Comparison of ENCODE assay signal across 11 mouse cellular contexts in the genomic region with DNA sequence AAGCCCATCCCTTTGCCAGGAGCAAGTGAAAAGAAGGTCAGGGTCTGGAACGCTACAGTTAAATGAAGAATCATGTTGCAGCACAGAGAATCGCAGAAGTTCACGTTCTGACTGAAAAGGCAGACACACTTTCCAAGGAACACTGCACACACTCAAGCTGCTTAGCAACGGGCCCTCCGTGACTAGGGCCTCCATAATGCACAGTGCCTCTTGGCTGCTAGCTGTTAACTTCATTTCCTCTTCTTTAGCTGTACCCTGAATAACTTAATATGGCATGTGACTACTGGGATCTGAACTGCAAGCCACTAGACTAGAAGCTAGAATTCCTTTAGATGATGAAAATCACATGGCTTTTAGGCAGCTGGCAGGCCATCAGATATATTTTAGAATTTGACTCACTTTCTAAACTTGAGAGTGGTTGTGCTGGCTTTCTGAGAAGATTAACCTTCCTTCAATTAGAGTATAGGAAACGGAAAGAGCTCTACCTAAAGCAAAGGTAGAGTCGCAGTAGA. TPM values are rescaled to one million over a fixed set of nuclear protein-coding genes. Genes with fewer than 3 reads are reported as not detected.
A peak's percentile ranks its signal among the peaks of the same experiment; 100 is the strongest.
DNase-seq lines count a peak whose midpoint lies in the region; ATAC-seq lines count a peak whose summit lies in the region.
"Had no signal": no experiment of that assay in that cellular context is flagged by ENCODE, and none has a peak within 500 bp of the region (broad histone marks: within the 10 kb centered on the region; RNA-seq: fewer than 3 reads in every experiment).

No protein-coding gene starts in this region.

- H3K4me3 ChIP-seq in forebrain, embryonic 13.5 days: no peak overlapping the region
- H3K4me3 ChIP-seq in forebrain, embryonic 11.5 days (ENCODE audit: low read depth, low read length): no peak overlapping the region
- H3K4me3 ChIP-seq in hindbrain, embryonic 11.5 days (ENCODE audit: low read depth, low read length): no peak overlapping the region
- no peak overlapping the region for H3K4me3 ChIP-seq in hindbrain, embryonic 12.5 days
- H3K4me3 ChIP-seq in midbrain, embryonic 12.5 days: no peak overlapping the region
- no peak overlapping the region for H3K4me3 ChIP-seq in intestine, embryonic 15.5 days (replicated peaks)

- no peaks in the 10 kb centered on the region for H3K9me3 ChIP-seq in forebrain, embryonic 13.5 days (replicated peaks)
- no peaks in the 10 kb centered on the region for H3K9me3 ChIP-seq in forebrain, embryonic 11.5 days (ENCODE audit: control insufficient read depth, low read length)
- H3K9me3 ChIP-seq in hindbrain, embryonic 11.5 days (ENCODE audit: control insufficient read depth, low read length): no peaks in the 10 kb centered on the region
- no peaks in the 10 kb centered on the region for H3K9me3 ChIP-seq in hindbrain, embryonic 12.5 days (replicated peaks)
- no peaks in the 10 kb centered on the region for H3K9me3 ChIP-seq in midbrain, embryonic 12.5 days
- H3K9me3 ChIP-seq in intestine, embryonic 15.5 days: no peaks in the 10 kb centered on the region

- H3K4me1 ChIP-seq in forebrain, embryonic 13.5 days: 0 out of 2 replicates have a peak, but pooled peaks cover 4% of the 10 kb centered on the region
- peaks cover 5% of the 10 kb centered on the region; the same call in 1 of the 2 replicates for H3K4me1 ChIP-seq in forebrain, embryonic 11.5 days (replicated peaks; ENCODE audit: control insufficient read depth, insufficient read depth, low read length)
- H3K4me1 ChIP-seq in hindbrain, embryonic 11.5 days (replicated peaks; ENCODE audit: control insufficient read depth, insufficient read depth, low read length): no peaks in the 10 kb centered on the region
- H3K4me1 ChIP-seq in hindbrain, embryonic 12.5 days: no peaks in the 10 kb centered on the region
- H3K4me1 ChIP-seq in midbrain, embryonic 12.5 days: peaks cover 11% of the 10 kb centered on the region
- no peaks in the 10 kb centered on the region for H3K4me1 ChIP-seq in intestine, embryonic 15.5 days (replicated peaks)

- H3K27me3 ChIP-seq in forebrain, embryonic 13.5 days: no peaks in the 10 kb centered on the region
- no peaks in the 10 kb centered on the region for H3K27me3 ChIP-seq in forebrain, embryonic 11.5 days (ENCODE audit: control insufficient read depth, insufficient read depth, low read length)
- H3K27me3 ChIP-seq in hindbrain, embryonic 11.5 days (ENCODE audit: control insufficient read depth, insufficient read depth, low read length): no peaks in the 10 kb centered on the region
- no peaks in the 10 kb centered on the region for H3K27me3 ChIP-seq in hindbrain, embryonic 12.5 days
- no peaks in the 10 kb centered on the region for H3K27me3 ChIP-seq in midbrain, embryonic 12.5 days
- H3K27me3 ChIP-seq in intestine, embryonic 15.5 days (replicated peaks): no peaks in the 10 kb centered on the region

- 0 out of 2 replicates have a peak, but pooled peaks cover 4% of the 10 kb centered on the region for H3K36me3 ChIP-seq in forebrain, embryonic 13.5 days (ENCODE audit: poor library complexity, severe bottlenecking)
- no peaks in the 10 kb centered on the region; the same call in 1 of the 2 replicates for H3K36me3 ChIP-seq in forebrain, embryonic 11.5 days (ENCODE audit: control insufficient read depth, insufficient read depth, low read length)
- no peaks in the 10 kb centered on the region for H3K36me3 ChIP-seq in hindbrain, embryonic 11.5 days (ENCODE audit: control insufficient read depth, insufficient read depth, low read length)
- no peaks in the 10 kb centered on the region for H3K36me3 ChIP-seq in hindbrain, embryonic 12.5 days
- H3K36me3 ChIP-seq in midbrain, embryonic 12.5 days: no peaks in the 10 kb centered on the region
- H3K36me3 ChIP-seq in intestine, embryonic 15.5 days: no peaks in the 10 kb centered on the region

- no peak for DNase-seq in forebrain, embryonic 11.5 days (ENCODE audit: low spot score)
- DNase-seq in hindbrain, embryonic 11.5 days (ENCODE audit: low spot score): peak; percentile 6
- DNase-seq in fibroblast of lung, adult 2 months (ENCODE audit: low read depth): peak; percentile 45
- no peak for DNase-seq in urinary bladder, adult 18-20 months (ENCODE audit: low spot score in 2 of 2)
- DNase-seq: cerebellum, postnatal 10 days; kidney, adult 9 months; layer of hippocampus, postnatal 36 days had no signal

- WGBS in forebrain, embryonic 13.5 days: 48% methylated on average over 7 of the region's 7 CpGs
- WGBS in forebrain, embryonic 11.5 days: 53% methylated on average over 7 of the region's 7 CpGs
- 72% methylated on average over 7 of the region's 7 CpGs for WGBS in hindbrain, embryonic 11.5 days
- WGBS in hindbrain, embryonic 12.5 days: 67% methylated on average over 7 of the region's 7 CpGs
- 39% methylated on average over 7 of the region's 7 CpGs for WGBS in midbrain, embryonic 12.5 days
- whole genome bisulfite sequencing in intestine, embryonic 15.5 days: 77% methylated on average over 7 of the region's 7 CpGs

- H3K27ac ChIP-seq in forebrain, embryonic 13.5 days: no peak overlapping the region
- no peak overlapping the region for H3K27ac ChIP-seq in forebrain, embryonic 11.5 days (ENCODE audit: low read depth, low read length)
- no peak overlapping the region for H3K27ac ChIP-seq in hindbrain, embryonic 11.5 days (ENCODE audit: low read depth, low read length)
- H3K27ac ChIP-seq in hindbrain, embryonic 12.5 days: no peak overlapping the region
- no peak overlapping the region for H3K27ac ChIP-seq in midbrain, embryonic 12.5 days (replicated peaks)
- no peak overlapping the region for H3K27ac ChIP-seq in intestine, embryonic 15.5 days

- no peak overlapping the region for H3K4me2 ChIP-seq in forebrain, embryonic 13.5 days
- no peak overlapping the region for H3K4me2 ChIP-seq in forebrain, embryonic 11.5 days (ENCODE audit: low read depth, low read length, severe bottlenecking)
- no peak overlapping the region for H3K4me2 ChIP-seq in hindbrain, embryonic 11.5 days (replicated peaks; ENCODE audit: low read depth, low read length)
- no peak overlapping the region for H3K4me2 ChIP-seq in hindbrain, embryonic 12.5 days (replicated peaks)
- no peak overlapping the region for H3K4me2 ChIP-seq in midbrain, embryonic 12.5 days (replicated peaks)
- H3K4me2 ChIP-seq in intestine, embryonic 15.5 days (replicated peaks): no peak overlapping the region

- ATAC-seq in forebrain, embryonic 13.5 days: peak; percentile 73
- ATAC-seq in forebrain, embryonic 11.5 days (replicated peaks; ENCODE audit: low FRiP score): no peak
- ATAC-seq in hindbrain, embryonic 11.5 days (ENCODE audit: low FRiP score): no peak
- ATAC-seq in hindbrain, embryonic 12.5 days (ENCODE audit: low FRiP score): no peak
- peak; percentile 61; the same call in 1 of the 2 replicates for ATAC-seq in midbrain, embryonic 12.5 days (ENCODE audit: low FRiP score, low read depth)
- no peak for ATAC-seq in intestine, embryonic 15.5 days

- H3K9ac ChIP-seq in forebrain, embryonic 13.5 days: no peak overlapping the region
- H3K9ac ChIP-seq in forebrain, embryonic 11.5 days (ENCODE audit: low read length): no peak overlapping the region
- H3K9ac ChIP-seq in hindbrain, embryonic 11.5 days (ENCODE audit: low read depth, low read length): no peak overlapping the region
- H3K9ac ChIP-seq in hindbrain, embryonic 12.5 days: no peak overlapping the region
- no peak overlapping the region for H3K9ac ChIP-seq in midbrain, embryonic 12.5 days (replicated peaks)
- no peak overlapping the region for H3K9ac ChIP-seq in intestine, embryonic 15.5 days

RNA-seq across cellular contexts. Expression of gene Gyg, which starts 8.2 kb away (rescaled TPM):
- polyA plus RNA-seq in forebrain, embryonic 13.5 days (2015; fragmentation: Nextera tagmentation; extraction: Ambion mirVana): 22.6 and 26.7 TPM in 2 replicates
- 36.2 and 37.6 TPM in 2 replicates for polyA plus RNA-seq in forebrain, embryonic 11.5 days (2014; fragmentation: Nextera tagmentation; extraction: Ambion mirVana)
- polyA plus RNA-seq in hindbrain, embryonic 11.5 days (2014; fragmentation: Nextera tagmentation; extraction: Ambion mirVana): 29.5 and 32.5 TPM in 2 replicates
- 26.4 and 27.7 TPM in 2 replicates for polyA plus RNA-seq in hindbrain, embryonic 12.5 days (2016; fragmentation: Nextera tagmentation; extraction: Ambion mirVana)
- polyA plus RNA-seq in midbrain, embryonic 12.5 days (2016; fragmentation: Nextera tagmentation; extraction: Ambion mirVana): 24.1 and 24.7 TPM in 2 replicates
- polyA plus RNA-seq in intestine, embryonic 15.5 days (2015; fragmentation: Nextera tagmentation; extraction: Ambion mirVana): 47.4 and 49.0 TPM in 2 replicates

Comparison
In these comparisons a context has a peak if more than half of its experiments do, and no peak if none do; other contexts are left out.
1. ATAC-seq: peak in forebrain, embryonic 13.5 days (single experiment) and midbrain, embryonic 12.5 days (single experiment); none in forebrain, embryonic 11.5 days (single experiment), hindbrain, embryonic 11.5 days (single experiment), hindbrain, embryonic 12.5 days (single experiment) and intestine, embryonic 15.5 days (single experiment).
2. DNase-seq: peak in hindbrain, embryonic 11.5 days (single experiment) and fibroblast of lung, adult 2 months (single experiment); none in forebrain, embryonic 11.5 days (single experiment) and urinary bladder, adult 18-20 months (0 of 2).